Mouse (Mus musculus): ENCODE data around the gene Rnf212b.

Gene Rnf212b

GRCm38 (mm10) chr14:54795901-54796300, 18.0 kb upstream of the Rnf212b start:
- intact Hi-C loops (cut with DNase I), result no loop called here

- intact Hi-C loops (cut with DNase I), result no loop called here
These were observed 17.2 kb upstream of the Rnf212b start for GRCm38 (mm10) chr14:54796760-54797159.

- intact Hi-C loops (cut with DNase I), result no loop called here
These were observed 14.3 kb upstream of the Rnf212b start for GRCm38 (mm10) chr14:54799686-54800085.

DNA sequence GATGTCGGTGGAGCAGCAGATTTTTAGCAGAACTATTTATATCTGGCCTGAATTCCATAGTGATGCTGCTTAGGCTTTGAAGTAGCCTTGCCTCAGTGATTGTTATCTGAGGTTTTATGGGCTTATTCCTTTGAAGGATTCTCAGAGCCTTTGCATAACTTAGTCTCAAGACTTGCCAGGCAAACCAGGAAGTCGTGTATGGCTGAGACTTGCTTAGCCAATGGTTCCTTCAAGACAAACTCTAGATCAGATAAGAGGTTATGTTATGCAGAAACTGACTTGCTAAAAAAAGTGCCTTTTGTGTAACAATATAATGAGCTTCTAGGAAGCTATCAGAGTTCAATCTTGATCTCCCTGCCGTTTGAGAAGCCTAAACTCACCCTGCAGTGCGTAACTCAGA, 11.5 kb upstream of the Rnf212b start:
- intact Hi-C loops (cut with DNase I), result no loop called here

GRCm38 (mm10) chr14:54806124-54806523, 7.8 kb upstream of the Rnf212b start:
- intact Hi-C loops (cut with DNase I), result no loop called here

GRCm38 (mm10) chr14:54808718-54809667, 4.9 kb upstream of the Rnf212b start:
- intact Hi-C loops (cut with DNase I), result no loop called here

GRCm38 (mm10) chr14:54809668-54810033, 4.3 kb upstream of the Rnf212b start:
- intact Hi-C loops (cut with DNase I), result no loop called here

GRCm38 (mm10) chr14:54815737-54816136, 1.8 kb downstream of the Rnf212b start:
- intact Hi-C loops (cut with DNase I), result no loop called here

- intact Hi-C loops (cut with DNase I), result loop anchor here (2.0 kb wide), 1 partner anchor 103 kb away; no protein-coding TSS in a partner anchor
These were observed 3.9 kb downstream of the Rnf212b start for GRCm38 (mm10) chr14:54817791-54818190.

DNA sequence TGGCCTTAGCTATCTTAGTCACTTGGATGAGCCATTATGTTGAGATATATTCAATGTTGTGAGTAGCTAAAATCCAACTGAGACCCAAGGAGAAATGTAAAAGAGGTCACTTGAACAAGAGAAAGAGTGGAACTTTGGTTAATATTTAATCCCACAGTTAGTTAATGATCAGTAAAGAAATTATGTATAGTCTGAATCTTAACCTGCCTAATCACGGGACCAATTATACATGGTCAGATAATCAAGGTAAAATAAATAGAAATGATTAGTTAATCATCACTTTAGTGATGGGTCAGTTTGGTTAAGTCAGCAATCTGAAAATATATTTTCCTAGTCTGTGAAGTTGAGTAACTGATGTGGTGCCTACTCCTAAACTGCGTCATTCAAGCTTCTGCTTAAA, 8.4 kb downstream of the Rnf212b start:
- intact Hi-C loops (cut with DNase I), result no loop called here

DNA sequence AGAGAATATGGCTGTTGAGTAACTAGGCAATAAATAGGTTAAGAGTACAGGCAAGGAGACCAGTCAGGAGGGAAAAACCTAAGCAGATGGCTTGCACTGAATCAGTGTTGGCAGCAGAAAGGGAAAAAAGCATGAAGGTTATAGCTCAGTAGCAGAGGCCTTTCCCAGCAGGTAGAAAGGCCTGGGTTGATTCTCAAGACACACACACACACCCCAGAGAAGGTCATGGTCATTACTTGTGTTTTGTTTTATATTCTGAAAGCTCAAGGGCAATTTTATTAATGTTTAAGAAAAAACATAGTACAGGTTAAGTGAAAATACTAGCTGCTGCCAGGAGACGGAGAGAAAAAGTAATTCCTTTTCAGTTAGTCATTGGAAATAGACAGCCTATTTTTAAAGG, 9.8 kb downstream of the Rnf212b start:
- intact Hi-C loops (cut with DNase I), result no loop called here

GRCm38 (mm10) chr14:54843461-54843860, 29.5 kb downstream of the Rnf212b start:
- intact Hi-C loops (cut with DNase I), result loop anchor here (2.0 kb wide), 2 partner anchors 95 to 171 kb away; partner anchors contain the start of gene Ngdn

- intact Hi-C loops (cut with DNase I), result no loop called here
These were observed 41.8 kb downstream of the Rnf212b start for GRCm38 (mm10) chr14:54855726-54856125.

DNA sequence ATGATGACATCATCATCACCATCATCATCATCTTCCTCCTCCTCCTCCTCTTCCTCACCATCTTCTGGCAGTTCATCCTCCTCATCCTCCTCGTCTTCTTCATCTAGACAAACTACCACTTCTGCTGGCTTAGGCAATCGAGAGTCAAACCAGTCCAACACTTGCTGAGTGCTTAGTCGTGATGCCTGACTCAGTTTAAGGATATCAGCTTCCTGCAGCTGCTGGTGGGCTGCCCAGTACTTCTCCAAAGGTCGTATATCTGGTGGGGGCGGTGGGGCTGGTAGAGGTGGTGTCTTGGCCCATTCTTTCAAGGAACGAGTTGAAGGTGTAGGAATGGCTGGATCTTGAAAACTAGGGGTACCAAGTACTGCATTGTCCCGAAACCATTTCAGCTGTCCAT, 42.8 kb downstream of the Rnf212b start:
- intact Hi-C loops (cut with DNase I), result no loop called here

- intact Hi-C loops (cut with DNase I), result no loop called here
These were observed 44.0 kb downstream of the Rnf212b start for GRCm38 (mm10) chr14:54857891-54858290.

- intact Hi-C loops (cut with DNase I), result no loop called here
These were observed 46.6 kb downstream of the Rnf212b start for GRCm38 (mm10) chr14:54860511-54860910.

DNA sequence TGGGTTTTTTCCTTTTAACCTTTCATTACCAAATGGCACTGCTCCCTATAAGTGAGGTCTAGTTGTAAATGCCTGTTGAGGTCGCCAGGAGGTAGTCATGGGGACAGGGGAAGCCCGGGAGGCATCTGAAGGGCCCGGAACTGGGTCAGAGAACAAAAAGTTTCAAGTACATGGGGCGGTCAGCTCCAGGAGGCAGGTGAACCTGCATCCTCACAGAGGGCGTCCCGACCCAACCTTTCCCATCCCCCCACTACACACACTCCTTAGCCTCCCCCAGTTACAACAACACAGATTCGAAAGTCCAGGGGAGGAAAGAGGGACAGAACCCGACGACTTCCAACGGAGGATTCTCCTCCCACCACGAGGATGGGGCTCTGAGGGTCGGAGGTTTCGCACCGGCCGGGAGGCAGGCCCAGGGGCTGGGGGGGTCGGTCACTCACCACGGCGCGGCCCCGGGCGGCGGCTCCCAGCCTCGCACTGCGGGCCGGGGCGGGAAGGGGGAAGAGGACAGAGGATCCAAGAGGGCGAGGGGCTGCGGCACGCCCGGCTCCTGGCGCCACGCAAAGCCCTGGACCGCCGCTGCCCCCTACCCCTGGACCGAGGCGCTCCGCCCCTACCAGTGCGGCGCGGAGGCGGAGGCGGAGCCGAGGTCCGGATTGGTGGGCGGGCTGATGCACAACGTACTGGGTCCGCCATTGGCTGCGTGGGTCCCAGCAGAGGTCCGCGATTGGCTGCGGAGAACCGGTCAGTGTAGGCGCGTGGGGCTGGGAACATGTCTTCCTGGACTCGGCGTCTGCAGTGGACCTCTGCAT, 49.8 kb downstream of the Rnf212b start:
- intact Hi-C loops (cut with DNase I), result no loop called here

DNA sequence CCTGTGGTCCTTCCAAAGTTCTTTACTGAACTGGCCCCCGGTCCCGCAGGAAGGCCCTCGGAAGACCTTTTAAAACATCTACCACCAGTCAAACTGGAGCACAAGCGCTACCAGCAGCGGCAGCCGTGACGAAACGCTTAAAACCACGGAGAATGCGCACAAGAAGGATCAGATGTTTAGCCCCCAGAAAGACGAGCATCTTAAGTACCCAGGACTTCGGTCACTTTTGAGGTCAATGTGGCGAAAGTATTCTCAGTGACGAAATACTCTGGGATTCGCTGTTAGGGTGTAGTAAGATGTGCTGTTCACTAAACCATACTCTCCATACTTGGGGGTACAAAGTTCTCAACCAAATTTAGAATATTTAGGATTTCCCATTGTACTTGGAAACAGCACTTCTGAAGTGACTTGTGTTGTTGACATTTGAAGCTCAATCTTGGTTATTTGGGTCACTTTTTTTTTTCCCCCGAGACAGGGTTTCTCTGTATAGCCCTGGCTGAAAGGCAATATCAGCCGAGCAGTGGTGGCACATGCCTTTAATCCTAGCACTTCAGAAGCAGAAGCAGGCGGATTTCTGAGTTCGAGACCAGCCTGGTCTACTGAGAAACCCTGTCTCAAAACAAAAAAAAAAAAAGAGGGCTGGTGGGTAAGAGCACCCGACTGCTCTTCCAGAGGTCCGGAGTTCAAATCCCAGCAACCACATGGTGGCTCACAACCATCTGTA, 50.5 kb downstream of the Rnf212b start:
- intact Hi-C loops (cut with DNase I), result no loop called here

DNA sequence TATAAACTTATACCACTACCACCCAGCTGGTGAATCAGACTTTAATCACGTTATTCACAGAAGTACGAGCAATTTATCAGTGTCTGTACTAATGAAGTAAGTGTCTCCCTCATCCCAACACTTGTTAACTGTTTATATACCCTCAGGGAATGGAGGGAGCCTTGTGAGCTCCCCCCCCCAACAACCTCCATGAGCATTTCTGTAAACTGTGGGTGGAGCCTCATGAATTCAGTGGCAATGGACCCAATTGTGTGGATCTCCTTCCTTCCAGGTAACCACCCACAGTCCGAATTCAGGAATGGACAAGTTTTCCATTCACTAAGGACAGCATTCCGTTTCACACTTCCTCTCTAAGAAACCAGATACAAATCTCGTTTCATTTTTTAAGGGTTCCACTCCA, 51.7 kb downstream of the Rnf212b start:
- intact Hi-C loops (cut with DNase I), result no loop called here

GRCm38 (mm10) chr14:54866268-54866667, 52.3 kb downstream of the Rnf212b start:
- intact Hi-C loops (cut with DNase I), result no loop called here

DNA sequence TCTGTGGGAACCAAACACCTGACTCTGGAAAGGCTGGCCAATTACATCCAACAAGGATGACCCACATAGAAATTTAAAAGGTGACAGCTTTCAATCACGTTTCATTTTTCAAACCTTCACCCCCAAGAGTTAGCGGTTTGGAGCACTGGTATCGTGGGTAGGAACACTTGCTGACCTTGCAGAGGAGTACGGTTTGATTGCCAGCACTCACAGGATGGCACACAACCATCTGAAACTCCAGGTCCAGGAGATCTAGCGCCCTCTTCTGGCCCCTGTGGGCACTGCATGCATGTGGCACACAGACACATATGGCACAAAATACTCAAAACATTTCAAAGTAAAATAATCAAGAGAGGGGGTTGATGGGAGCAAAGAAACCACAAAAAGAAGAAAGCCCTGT, 53.0 kb downstream of the Rnf212b start:
- intact Hi-C loops (cut with DNase I), result no loop called here

GRCm38 (mm10) chr14:54868026-54868425, 54.1 kb downstream of the Rnf212b start:
- intact Hi-C loops (cut with DNase I), result no loop called here
